Mouse (Mus musculus): Measurements from ENCODE around the gene Snrpa1. TPM values are rescaled to one million over a fixed set of nuclear protein-coding genes. Genes with fewer than 3 reads are reported as not detected.

Snrpa1 gene
- polyA plus RNA-seq, 1 experiment from 2014 or later = 276 TPM

GRCm38 (mm10) chr7:66110636-66111112 is 51.9 kb downstream of the Snrpa1 start:
- DNase-seq (ENCODE audit: low spot score) = no peak
- WGBS = 3% methylated on average over 10 of the region's 10 CpGs
- peak overlapping the region; percentile 81; the same call in 1 of the 2 replicates for H3K27ac ChIP-seq (replicated peaks; ENCODE audit: low read depth, low read length)
- H3K27me3 ChIP-seq (ENCODE audit: control insufficient read depth, insufficient read depth, low read length) = no peaks in the 10 kb centered on the region
- H3K4me1 ChIP-seq (ENCODE audit: control insufficient read depth, insufficient read depth, low read length) = no peaks in the 10 kb centered on the region
- no peaks in the 10 kb centered on the region for H3K9me3 ChIP-seq (replicated peaks; ENCODE audit: control insufficient read depth, low read length)
- no peaks in the 10 kb centered on the region; the same call in 1 of the 2 replicates for H3K36me3 ChIP-seq (replicated peaks; ENCODE audit: control insufficient read depth, insufficient read depth, low read depth, low read length)
- H3K4me3 ChIP-seq (ENCODE audit: low read depth, low read length) = peak overlapping the region; percentile 96
- no peak for ATAC-seq (replicated peaks; ENCODE audit: insufficient number of reproducible peaks, low FRiP score, low TSS enrichment, low read depth)
- peak overlapping the region; percentile 95 for H3K9ac ChIP-seq (replicated peaks; ENCODE audit: low read length)
- H3K4me2 ChIP-seq (ENCODE audit: low read depth, low read length) = peak overlapping the region; percentile 81

GRCm38 (mm10) chr7:66111211-66111610 is 52.4 kb downstream of the Snrpa1 start:
- no peak for ATAC-seq (replicated peaks; ENCODE audit: insufficient number of reproducible peaks, low FRiP score, low TSS enrichment, low read depth)
- peak overlapping the region; percentile 95 for H3K9ac ChIP-seq (replicated peaks; ENCODE audit: low read length)
- no peaks in the 10 kb centered on the region for H3K27me3 ChIP-seq (ENCODE audit: control insufficient read depth, insufficient read depth, low read length)
- no peaks in the 10 kb centered on the region for H3K4me1 ChIP-seq (ENCODE audit: control insufficient read depth, insufficient read depth, low read length)
- peak overlapping the region; percentile 96 for H3K4me3 ChIP-seq (ENCODE audit: low read depth, low read length)
- no peaks in the 10 kb centered on the region for H3K9me3 ChIP-seq (replicated peaks; ENCODE audit: control insufficient read depth, low read length)
- peak overlapping the region; percentile 81 for H3K4me2 ChIP-seq (ENCODE audit: low read depth, low read length)
- WGBS = 59% methylated on average over 10 of the region's 10 CpGs
- no peak for DNase-seq (ENCODE audit: low spot score)
- H3K27ac ChIP-seq (replicated peaks; ENCODE audit: low read depth, low read length) = no peak overlapping the region
- H3K36me3 ChIP-seq (replicated peaks; ENCODE audit: control insufficient read depth, insufficient read depth, low read depth, low read length) = no peaks in the 10 kb centered on the region; the same call in 1 of the 2 replicates

GRCm38 (mm10) chr7:66113561-66113960 is 54.8 kb downstream of the Snrpa1 start:
- no peaks in the 10 kb centered on the region for H3K9me3 ChIP-seq (replicated peaks; ENCODE audit: control insufficient read depth, low read length)
- ATAC-seq (replicated peaks; ENCODE audit: insufficient number of reproducible peaks, low FRiP score, low TSS enrichment, low read depth) (no peak), DNase-seq (ENCODE audit: low spot score) (no peak)
- no peaks in the 10 kb centered on the region for H3K4me1 ChIP-seq (ENCODE audit: control insufficient read depth, insufficient read depth, low read length)
- no peaks in the 10 kb centered on the region; the same call in 1 of the 2 replicates for H3K36me3 ChIP-seq (replicated peaks; ENCODE audit: control insufficient read depth, insufficient read depth, low read depth, low read length)
- 91% methylated on average over 3 of the region's 3 CpGs for WGBS
- no peaks in the 10 kb centered on the region for H3K27me3 ChIP-seq (ENCODE audit: control insufficient read depth, insufficient read depth, low read length)
- no peak overlapping the region for H3K27ac ChIP-seq (replicated peaks; ENCODE audit: low read depth, low read length)
- no peak overlapping the region for H3K4me3 ChIP-seq (ENCODE audit: low read depth, low read length)
- H3K4me2 ChIP-seq (ENCODE audit: low read depth, low read length) = no peak overlapping the region
- H3K9ac ChIP-seq (replicated peaks; ENCODE audit: low read length) = no peak overlapping the region

- no peak overlapping the region for H3K9ac ChIP-seq (replicated peaks; ENCODE audit: low read length)
- H3K9me3 ChIP-seq (replicated peaks; ENCODE audit: control insufficient read depth, low read length) = no peaks in the 10 kb centered on the region
- no peak overlapping the region for H3K4me3 ChIP-seq (ENCODE audit: low read depth, low read length)
- H3K4me2 ChIP-seq (ENCODE audit: low read depth, low read length) = no peak overlapping the region
- WGBS = 84% methylated on average over 11 of the region's 11 CpGs
- DNase-seq (ENCODE audit: low spot score) = no peak
- no peaks in the 10 kb centered on the region; the same call in 1 of the 2 replicates for H3K36me3 ChIP-seq (replicated peaks; ENCODE audit: control insufficient read depth, insufficient read depth, low read depth, low read length)
- ATAC-seq (replicated peaks; ENCODE audit: insufficient number of reproducible peaks, low FRiP score, low TSS enrichment, low read depth) = no peak
- no peaks in the 10 kb centered on the region for H3K4me1 ChIP-seq (ENCODE audit: control insufficient read depth, insufficient read depth, low read length)
- no peak overlapping the region for H3K27ac ChIP-seq (replicated peaks; ENCODE audit: low read depth, low read length)
- no peaks in the 10 kb centered on the region for H3K27me3 ChIP-seq (ENCODE audit: control insufficient read depth, insufficient read depth, low read length)
These were observed 57.1 kb downstream of the Snrpa1 start for GRCm38 (mm10) chr7:66115821-66116343.

GRCm38 (mm10) chr7:66116906-66117482 is 58.2 kb downstream of the Snrpa1 start:
- Histone ChIP-seq H3K4me2 (ENCODE audit: low read depth, low read length) (no peak overlapping the region), H3K4me1 (ENCODE audit: control insufficient read depth, insufficient read depth, low read length) (no peaks in the 10 kb centered on the region), H3K27ac (replicated peaks; ENCODE audit: low read depth, low read length) (no peak overlapping the region), H3K4me3 (ENCODE audit: low read depth, low read length) (no peak overlapping the region), H3K9ac (replicated peaks; ENCODE audit: low read length) (no peak overlapping the region), H3K27me3 (ENCODE audit: control insufficient read depth, insufficient read depth, low read length) (no peaks in the 10 kb centered on the region), H3K36me3 (replicated peaks; ENCODE audit: control insufficient read depth, insufficient read depth, low read depth, low read length) (no peaks in the 10 kb centered on the region; the same call in 1 of the 2 replicates), H3K9me3 (replicated peaks; ENCODE audit: control insufficient read depth, low read length) (no peaks in the 10 kb centered on the region)
- ATAC-seq (replicated peaks; ENCODE audit: insufficient number of reproducible peaks, low FRiP score, low TSS enrichment, low read depth) = no peak
- WGBS = 84% methylated on average over 8 of the region's 8 CpGs
- no peak for DNase-seq (ENCODE audit: low spot score)

GRCm38 (mm10) chr7:66118046-66118445 is 59.2 kb downstream of the Snrpa1 start:
- H3K4me2 ChIP-seq (ENCODE audit: low read depth, low read length) = no peak overlapping the region
- H3K27me3 ChIP-seq (ENCODE audit: control insufficient read depth, insufficient read depth, low read length) = no peaks in the 10 kb centered on the region
- H3K4me3 ChIP-seq (ENCODE audit: low read depth, low read length) = no peak overlapping the region
- H3K9me3 ChIP-seq (replicated peaks; ENCODE audit: control insufficient read depth, low read length) = no peaks in the 10 kb centered on the region
- no peak for DNase-seq (ENCODE audit: low spot score)
- H3K9ac ChIP-seq (replicated peaks; ENCODE audit: low read length) = no peak overlapping the region
- no peak for ATAC-seq (replicated peaks; ENCODE audit: insufficient number of reproducible peaks, low FRiP score, low TSS enrichment, low read depth)
- H3K27ac ChIP-seq (replicated peaks; ENCODE audit: low read depth, low read length) = no peak overlapping the region
- no peaks in the 10 kb centered on the region for H3K36me3 ChIP-seq (replicated peaks; ENCODE audit: control insufficient read depth, insufficient read depth, low read depth, low read length)
- H3K4me1 ChIP-seq (ENCODE audit: control insufficient read depth, insufficient read depth, low read length) = no peaks in the 10 kb centered on the region
- 87% methylated on average over 3 of the region's 3 CpGs for WGBS

- WGBS = 81% methylated on average over 7 of the region's 7 CpGs
- Histone ChIP-seq H3K4me3 (ENCODE audit: low read depth, low read length) (no peak overlapping the region), H3K36me3 (replicated peaks; ENCODE audit: control insufficient read depth, insufficient read depth, low read depth, low read length) (no peaks in the 10 kb centered on the region), H3K4me1 (ENCODE audit: control insufficient read depth, insufficient read depth, low read length) (no peaks in the 10 kb centered on the region), H3K27me3 (ENCODE audit: control insufficient read depth, insufficient read depth, low read length) (no peaks in the 10 kb centered on the region), H3K9ac (replicated peaks; ENCODE audit: low read length) (no peak overlapping the region), H3K4me2 (ENCODE audit: low read depth, low read length) (no peak overlapping the region), H3K9me3 (replicated peaks; ENCODE audit: control insufficient read depth, low read length) (no peaks in the 10 kb centered on the region), H3K27ac (replicated peaks; ENCODE audit: low read depth, low read length) (no peak overlapping the region)
- no peak for ATAC-seq (replicated peaks; ENCODE audit: insufficient number of reproducible peaks, low FRiP score, low TSS enrichment, low read depth)
- DNase-seq (ENCODE audit: low spot score) = no peak
These were observed 60.0 kb downstream of the Snrpa1 start for GRCm38 (mm10) chr7:66118796-66119195.

- no peak for ATAC-seq (replicated peaks; ENCODE audit: insufficient number of reproducible peaks, low FRiP score, low TSS enrichment, low read depth)
- Histone ChIP-seq H3K9ac (replicated peaks; ENCODE audit: low read length) (no peak overlapping the region), H3K27ac (replicated peaks; ENCODE audit: low read depth, low read length) (no peak overlapping the region), H3K4me2 (ENCODE audit: low read depth, low read length) (no peak overlapping the region), H3K36me3 (replicated peaks; ENCODE audit: control insufficient read depth, insufficient read depth, low read depth, low read length) (no peaks in the 10 kb centered on the region), H3K4me1 (ENCODE audit: control insufficient read depth, insufficient read depth, low read length) (no peaks in the 10 kb centered on the region), H3K4me3 (ENCODE audit: low read depth, low read length) (no peak overlapping the region), H3K27me3 (ENCODE audit: control insufficient read depth, insufficient read depth, low read length) (no peaks in the 10 kb centered on the region), H3K9me3 (replicated peaks; ENCODE audit: control insufficient read depth, low read length) (no peaks in the 10 kb centered on the region)
- 81% methylated on average over 1 of the region's 1 CpGs for WGBS
- no peak for DNase-seq (ENCODE audit: low spot score)
These were observed 61.3 kb downstream of the Snrpa1 start for GRCm38 (mm10) chr7:66120139-66120538.

All from embryonic facial prominence, embryonic 11.5 days (tissue).